Mouse (Mus musculus) neural tube, embryonic 11.5 days (tissue): ENCODE results near the gene Sorcs2. TPM values are rescaled to one million over a fixed set of nuclear protein-coding genes. Genes with fewer than 3 reads are reported as not detected.

Experiments
- ATAC-seq: fragments of 200-750 bp; cut with Nextera tagmentation; 2 replicates; pipeline ENCODE4 v1.8.0; 2017; ENCODE audit warnings: moderate number of reproducible peaks, mild to moderate bottlenecking, moderate TSS enrichment, moderate library complexity; ENCODE audit not compliant: insufficient read depth, low FRiP score, low TSS enrichment
- DNase-seq: peaks from one replicate; pipeline ENCODE4 v3.0.0-alpha.2; 2015; ENCODE audit warnings: low spot score
- H3K27ac ChIP-seq: fragments of 300-500 bp; sonication (generic); 2 replicates; pipeline ENCODE4 v1.5.1; 2014; ENCODE audit warnings: low read depth, mild to moderate bottlenecking, low read length
- H3K27me3 ChIP-seq: fragments of 300-500 bp; sonication (generic); 2 replicates; pipeline ENCODE4 v1.6.1; 2014; ENCODE audit warnings: mild to moderate bottlenecking, low read length, mixed read lengths; ENCODE audit not compliant: control insufficient read depth, insufficient read depth
- H3K36me3 ChIP-seq: fragments of 300-500 bp; sonication (generic); 2 replicates; pipeline ENCODE4 v1.6.1; 2014; ENCODE audit warnings: mild to moderate bottlenecking, low read length, moderate library complexity, mixed read lengths; ENCODE audit not compliant: control insufficient read depth, insufficient read depth
- H3K4me1 ChIP-seq: fragments of 300-500 bp; sonication (generic); 2 replicates; pipeline ENCODE4 v1.6.1; 2014; ENCODE audit warnings: low read length, mixed read lengths; ENCODE audit not compliant: control insufficient read depth, insufficient read depth
- H3K4me2 ChIP-seq: fragments of 300-500 bp; sonication (generic); 2 replicates; pipeline ENCODE4 v1.6.1; 2014; ENCODE audit warnings: low read depth, mild to moderate bottlenecking, moderate library complexity
- H3K4me3 ChIP-seq: fragments of 300-500 bp; sonication (generic); 2 replicates; pipeline ENCODE4 v1.5.1; 2014; ENCODE audit warnings: low read depth, low read length
- H3K9ac ChIP-seq: fragments of 300-500 bp; sonication (generic); 2 replicates; pipeline ENCODE4 v1.6.1; 2014; ENCODE audit warnings: mild to moderate bottlenecking, low read length
- H3K9me3 ChIP-seq: fragments of 300-500 bp; sonication (generic); 2 replicates; pipeline ENCODE4 v1.6.1; 2016; ENCODE audit warnings: low read length; ENCODE audit not compliant: control insufficient read depth
- WGBS: fragments of 180-500 bp; shearing (Covaris S2); extraction: QIAGEN DNeasy Blood & Tissue Kit; methylation state at CpG from one replicate; pipeline ENCODE4 v1.1.7; 2014; 5-methylcytosine and 5-hydroxymethylcytosine counted together
- polyA plus RNA-seq: library from polyadenylated mRNA; unstranded; fragments of >200 nt; fragmentation: Nextera tagmentation; extraction: Ambion mirVana; gene quantifications from 2 replicates; pipeline ENCODE4 v1.2.1, GENCODE M21; 2014

Sorcs2 gene
- polyA plus RNA-seq, 1 experiment from 2014 or later = 9.1 TPM

- no peaks in the 10 kb centered on the region for H3K27me3 ChIP-seq
- H3K27ac ChIP-seq = no peak overlapping the region
- 88% methylated on average over 5 of the region's 5 CpGs for WGBS
Observed at GRCm38 (mm10) chr5:36371731-36372130, 26.2 kb downstream of the Sorcs2 start.

GRCm38 (mm10) chr5:36369261-36369684, 28.7 kb downstream of the Sorcs2 start:
- Histone ChIP-seq H3K4me1 (peaks cover 33% of the 10 kb centered on the region), H3K27ac (no peak overlapping the region; the same call in 1 of the 2 replicates), H3K9ac (no peak overlapping the region), H3K36me3 (no peaks in the 10 kb centered on the region), H3K27me3 (no peaks in the 10 kb centered on the region), H3K4me2 (no peak overlapping the region), H3K4me3 (no peak overlapping the region), H3K9me3 (no peaks in the 10 kb centered on the region)
- ATAC-seq (no peak; the same call in 1 of the 2 replicates), DNase-seq (peak; percentile 38)
- WGBS = 58% methylated on average over 1 of the region's 1 CpGs

More at GRCm38 (mm10) chr5:36371731-36372130, 26.2 kb downstream of the Sorcs2 start:
- Histone ChIP-seq H3K4me3 (no peak overlapping the region), H3K4me2 (no peak overlapping the region), H3K4me1 (peaks cover 41% of the 10 kb centered on the region), H3K9ac (no peak overlapping the region), H3K9me3 (no peaks in the 10 kb centered on the region), H3K36me3 (no peaks in the 10 kb centered on the region)
- ATAC-seq (no peak), DNase-seq (no peak)

GRCm38 (mm10) chr5:36368511-36369135, 29.3 kb downstream of the Sorcs2 start:
- H3K4me3 ChIP-seq = no peak overlapping the region
- WGBS = 75% methylated on average over 7 of the region's 7 CpGs
- H3K4me2 ChIP-seq = no peak overlapping the region
- H3K4me1 ChIP-seq = peaks cover 27% of the 10 kb centered on the region
- no peaks in the 10 kb centered on the region for H3K27me3 ChIP-seq
- no peak overlapping the region for H3K9ac ChIP-seq
- H3K9me3 ChIP-seq = no peaks in the 10 kb centered on the region
- DNase-seq (no peak), ATAC-seq (no peak)
- H3K27ac ChIP-seq = no peak overlapping the region; the same call in 1 of the 2 replicates
- H3K36me3 ChIP-seq = no peaks in the 10 kb centered on the region

DNA sequence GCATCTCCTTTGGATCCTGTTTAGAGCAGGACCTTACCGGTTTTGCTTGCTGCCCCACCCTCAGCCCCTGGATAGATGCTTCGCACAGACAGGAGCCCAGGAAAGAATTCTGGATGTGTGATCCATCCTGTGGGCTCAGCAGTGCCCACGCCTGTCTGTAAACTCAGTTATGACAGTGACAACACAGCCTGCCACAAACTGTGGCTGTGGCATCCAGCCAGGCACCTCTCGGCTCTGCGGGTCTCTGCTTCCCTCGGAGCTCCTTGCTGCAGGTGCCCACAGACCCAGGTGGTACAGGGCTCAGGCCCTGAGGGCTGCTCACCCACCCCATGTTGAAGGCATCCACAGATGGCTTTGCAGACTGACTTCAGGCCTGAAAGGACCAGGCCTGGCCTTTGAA, 30.0 kb downstream of the Sorcs2 start:
- H3K4me3 ChIP-seq = no peak overlapping the region
- no peak overlapping the region for H3K9ac ChIP-seq
- H3K9me3 ChIP-seq = no peaks in the 10 kb centered on the region
- peaks cover 19% of the 10 kb centered on the region for H3K4me1 ChIP-seq
- H3K4me2 ChIP-seq = no peak overlapping the region
- ATAC-seq (no peak), DNase-seq (no peak)
- no peaks in the 10 kb centered on the region for H3K27me3 ChIP-seq
- 88% methylated on average over 6 of the region's 6 CpGs for WGBS
- no peak overlapping the region for H3K27ac ChIP-seq
- H3K36me3 ChIP-seq = no peaks in the 10 kb centered on the region

DNA sequence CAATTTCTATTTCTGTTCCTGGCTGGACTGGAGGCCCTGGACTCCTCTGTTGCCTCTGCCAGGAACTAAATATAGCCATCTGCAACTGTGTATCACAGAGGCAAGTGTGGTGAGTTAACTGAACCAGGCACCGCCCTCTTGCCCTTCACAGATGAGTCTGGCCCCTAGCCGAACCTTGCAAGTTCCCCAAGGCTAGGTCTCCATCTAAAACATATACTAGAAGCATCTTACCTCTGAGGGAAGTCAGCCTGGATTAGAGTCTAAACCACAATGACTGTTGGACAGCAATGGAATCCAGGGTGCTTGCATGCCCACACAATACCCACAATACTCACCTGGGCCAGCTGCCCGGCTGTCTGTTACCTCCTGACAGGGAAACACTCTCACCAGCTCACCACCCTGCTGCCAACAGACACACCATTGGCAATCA, 30.7 kb downstream of the Sorcs2 start:
- no peak overlapping the region for H3K4me3 ChIP-seq
- no peaks in the 10 kb centered on the region for H3K27me3 ChIP-seq
- no peak overlapping the region for H3K27ac ChIP-seq
- H3K4me1 ChIP-seq = peaks cover 15% of the 10 kb centered on the region
- H3K36me3 ChIP-seq = no peaks in the 10 kb centered on the region
- DNase-seq (no peak), ATAC-seq (no peak)
- no peak overlapping the region for H3K4me2 ChIP-seq
- H3K9me3 ChIP-seq = no peaks in the 10 kb centered on the region
- 75% methylated on average over 3 of the region's 3 CpGs for WGBS
- H3K9ac ChIP-seq = no peak overlapping the region

DNA sequence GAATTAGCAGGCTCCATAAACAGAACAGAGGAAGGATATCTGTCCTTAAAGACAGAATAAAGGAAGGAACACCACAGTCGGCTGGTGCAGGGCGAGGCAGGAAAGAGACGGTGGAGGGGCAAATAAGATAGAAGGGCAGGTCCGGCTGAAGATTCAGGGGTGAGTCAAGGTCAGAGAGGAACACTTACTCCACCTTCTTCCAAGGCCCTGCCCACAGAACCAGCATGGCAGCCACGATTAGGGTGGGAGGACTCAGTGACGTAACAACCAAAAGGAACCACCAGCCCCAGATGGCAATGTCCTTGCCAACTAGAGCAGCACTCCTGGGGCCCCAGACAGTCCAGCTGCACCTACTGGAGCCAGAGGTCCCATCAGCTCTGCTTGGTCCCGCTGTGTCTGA, 36.2 kb downstream of the Sorcs2 start:
- H3K9me3 ChIP-seq = no peaks in the 10 kb centered on the region
- no peaks in the 10 kb centered on the region for H3K36me3 ChIP-seq
- peaks cover 4% of the 10 kb centered on the region; the same call in 1 of the 2 replicates for H3K4me1 ChIP-seq
- WGBS = 90% methylated on average over 7 of the region's 7 CpGs
- H3K9ac ChIP-seq = no peak overlapping the region
- no peaks in the 10 kb centered on the region for H3K27me3 ChIP-seq
- ATAC-seq (no peak), DNase-seq (no peak)
- no peak overlapping the region for H3K27ac ChIP-seq
- H3K4me3 ChIP-seq = no peak overlapping the region
- no peak overlapping the region for H3K4me2 ChIP-seq

- Histone ChIP-seq H3K36me3 (no peaks in the 10 kb centered on the region), H3K9me3 (no peaks in the 10 kb centered on the region), H3K27ac (no peak overlapping the region), H3K4me3 (no peak overlapping the region), H3K4me2 (no peak overlapping the region), H3K27me3 (no peaks in the 10 kb centered on the region), H3K9ac (no peak overlapping the region), H3K4me1 (peaks cover 4% of the 10 kb centered on the region; the same call in 1 of the 2 replicates)
- 82% methylated on average over 7 of the region's 7 CpGs for WGBS
- no peak for DNase-seq
- ATAC-seq = no peak
Observed at GRCm38 (mm10) chr5:36360343-36360742, 37.6 kb downstream of the Sorcs2 start.

GRCm38 (mm10) chr5:36359535-36360243, 38.2 kb downstream of the Sorcs2 start:
- DNase-seq (no peak), ATAC-seq (no peak)
- Histone ChIP-seq H3K27me3 (no peaks in the 10 kb centered on the region), H3K36me3 (no peaks in the 10 kb centered on the region), H3K27ac (no peak overlapping the region), H3K4me2 (no peak overlapping the region), H3K9me3 (no peaks in the 10 kb centered on the region), H3K4me3 (no peak overlapping the region), H3K9ac (no peak overlapping the region), H3K4me1 (peaks cover 4% of the 10 kb centered on the region; the same call in 1 of the 2 replicates)
- 58% methylated on average over 5 of the region's 5 CpGs for WGBS

DNA sequence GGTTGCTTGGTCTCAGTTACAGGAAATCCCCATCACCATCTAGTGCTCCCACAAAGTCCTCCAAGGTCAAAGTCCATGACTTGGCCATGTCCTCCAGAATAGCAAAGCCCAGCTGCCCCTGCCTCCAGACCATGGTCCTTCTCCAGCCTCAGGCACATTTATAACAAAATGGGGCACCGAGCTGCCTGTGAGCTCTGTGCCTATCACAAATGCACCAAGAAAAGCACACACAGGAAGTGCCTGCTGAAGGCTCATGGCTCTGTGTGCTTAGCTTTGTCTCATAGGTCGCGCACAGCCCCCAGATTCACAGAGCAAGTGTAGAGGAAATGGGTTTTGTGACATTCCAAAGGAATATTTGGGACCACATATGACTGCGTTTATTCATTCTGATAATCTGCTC, 39.8 kb downstream of the Sorcs2 start:
- WGBS = 91% methylated on average over 4 of the region's 4 CpGs
- Histone ChIP-seq H3K9me3 (no peaks in the 10 kb centered on the region), H3K4me1 (peaks cover 4% of the 10 kb centered on the region; the same call in 1 of the 2 replicates), H3K27ac (no peak overlapping the region), H3K9ac (no peak overlapping the region), H3K4me3 (no peak overlapping the region), H3K4me2 (no peak overlapping the region), H3K27me3 (no peaks in the 10 kb centered on the region), H3K36me3 (no peaks in the 10 kb centered on the region)
- no peak for DNase-seq
- ATAC-seq = no peak
